Mouse (Mus musculus) kidney, postnatal 0 days (tissue): Measurements from ENCODE around the gene Hist1h2be. TPM values are rescaled to one million over a fixed set of nuclear protein-coding genes. Genes with fewer than 3 reads are reported as not detected.
A peak's percentile ranks its signal among the peaks of the same experiment; 100 is the strongest.
"Not testable (repeated sequence)": the region's sequence is repeated elsewhere in the genome, so short reads cannot be mapped to it uniquely, and the experiment has no call there.

Experiments used
- ATAC-seq: fragments of 200-750 bp; cut with Nextera tagmentation; replicated peaks from 2 replicates; pipeline ENCODE4 v1.8.0; 2017; ENCODE audit warnings: low read depth, moderate number of reproducible peaks, moderate TSS enrichment, moderate library complexity; ENCODE audit not compliant: low FRiP score
- DNase-seq: peaks from one replicate; pipeline ENCODE4 v3.0.0-alpha.2; 2016; ENCODE audit warnings: low spot score
- H3K27ac ChIP-seq: fragments of 300-500 bp; sonication (generic); 2 replicates; pipeline ENCODE4 v1.5.1; 2014; ENCODE audit warnings: mild to moderate bottlenecking
- H3K27me3 ChIP-seq: fragments of 300-500 bp; sonication (generic); 2 replicates; pipeline ENCODE4 v1.6.1; 2014; ENCODE audit warnings: low read length, mixed read lengths; ENCODE audit not compliant: insufficient read depth
- H3K36me3 ChIP-seq: fragments of 300-500 bp; sonication (generic); 2 replicates; pipeline ENCODE4 v1.6.1; 2014; ENCODE audit warnings: low read length, mixed read lengths; ENCODE audit not compliant: insufficient read depth
- H3K4me1 ChIP-seq: fragments of 300-500 bp; sonication (generic); replicated peaks from 2 replicates; pipeline ENCODE4 v1.6.1; 2014; ENCODE audit warnings: antibody characterized with exemption, low read length, mixed read lengths; ENCODE audit not compliant: insufficient read depth
- H3K4me2 ChIP-seq: fragments of 300-500 bp; sonication (generic); 2 replicates; pipeline ENCODE4 v1.6.1; 2014; ENCODE audit warnings: mild to moderate bottlenecking, low read length, moderate library complexity, mixed read lengths
- H3K4me3 ChIP-seq: fragments of 300-500 bp; sonication (generic); replicated peaks from 2 replicates; pipeline ENCODE4 v1.5.1; 2014; ENCODE audit warnings: low read depth, low read length
- H3K9ac ChIP-seq: fragments of 300-500 bp; sonication (generic); 2 replicates; pipeline ENCODE4 v1.6.1; 2014; ENCODE audit warnings: low read depth, low read length
- H3K9me3 ChIP-seq: fragments of 300-500 bp; sonication (generic); replicated peaks from 2 replicates; pipeline ENCODE4 v1.6.1; 2016; ENCODE audit warnings: low read length, inconsistent platforms, mixed read lengths
- CTCF ChIP-seq: IDR thresholded peaks from 2 replicates; pipeline ENCODE4 v1.5.1; 2016; ENCODE audit warnings: antibody characterized with exemption, low read depth, mild to moderate bottlenecking, moderate library complexity
- WGBS: fragments of 180-500 bp; shearing (Covaris S2); extraction: QIAGEN DNeasy Blood & Tissue Kit; methylation state at CpG from one replicate; pipeline ENCODE4 v1.1.7; 2014; 5-methylcytosine and 5-hydroxymethylcytosine counted together
- polyA plus RNA-seq: library from polyadenylated mRNA; unstranded; fragments of >200 nt; fragmentation: Nextera tagmentation; extraction: Ambion mirVana; gene quantifications from 2 replicates; pipeline ENCODE4 v1.2.1, GENCODE M21; 2015

The Hist1h2be gene
- polyA plus RNA-seq, 1 experiment from 2014 or later = 0.83 TPM

DNA sequence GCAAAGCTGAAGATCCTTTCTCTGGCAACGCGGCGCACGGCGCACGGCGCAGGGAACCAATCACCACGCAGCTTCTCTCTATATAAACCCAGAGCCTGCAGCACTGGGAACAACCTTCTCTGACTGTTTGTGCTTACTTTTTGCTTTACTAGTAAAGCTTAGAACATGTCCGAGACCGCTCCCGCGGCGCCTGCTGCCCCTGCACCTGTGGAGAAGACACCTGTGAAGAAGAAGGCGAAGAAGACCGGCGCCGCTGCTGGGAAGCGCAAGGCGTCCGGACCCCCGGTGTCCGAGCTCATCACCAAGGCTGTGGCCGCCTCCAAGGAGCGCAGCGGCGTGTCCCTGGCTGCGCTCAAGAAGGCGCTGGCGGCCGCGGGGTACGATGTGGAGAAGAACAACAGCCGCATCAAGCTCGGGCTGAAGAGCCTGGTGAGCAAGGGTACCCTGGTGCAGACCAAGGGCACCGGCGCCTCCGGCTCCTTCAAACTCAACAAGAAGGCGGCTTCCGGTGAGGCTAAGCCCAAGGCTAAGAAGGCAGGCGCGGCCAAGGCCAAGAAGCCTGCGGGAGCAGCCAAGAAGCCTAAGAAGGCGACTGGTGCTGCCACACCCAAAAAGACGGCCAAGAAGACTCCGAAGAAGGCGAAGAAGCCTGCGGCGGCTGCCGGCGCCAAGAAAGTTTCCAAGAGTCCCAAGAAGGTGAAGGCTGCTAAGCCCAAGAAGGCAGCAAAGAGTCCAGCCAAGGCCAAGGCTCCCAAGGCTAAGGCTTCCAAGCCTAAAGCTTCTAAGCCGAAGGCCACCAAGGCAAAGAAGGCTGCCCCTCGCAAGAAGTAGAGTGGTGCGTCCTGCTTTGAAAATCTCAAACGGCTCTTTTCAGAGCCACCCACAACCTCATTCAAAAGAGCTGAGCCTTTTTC is 65.7 kb downstream of the Hist1h2be start:
- Histone ChIP-seq H3K27ac (peak overlapping the region; percentile 98), H3K27me3 (no peaks in the 10 kb centered on the region), H3K4me3 (peak overlapping the region; percentile 44), H3K4me2 (peak overlapping the region; percentile 95), H3K9ac (peak overlapping the region; percentile 88), H3K4me1 (no peaks in the 10 kb centered on the region), H3K36me3 (no peaks in the 10 kb centered on the region), H3K9me3 (no peaks in the 10 kb centered on the region)
- under 1% methylated on average over 54 of the region's 54 CpGs for WGBS
- peak; percentile 86 for ATAC-seq
- no peak for TF ChIP-seq CTCF
- DNase-seq = peak; percentile 94

DNA sequence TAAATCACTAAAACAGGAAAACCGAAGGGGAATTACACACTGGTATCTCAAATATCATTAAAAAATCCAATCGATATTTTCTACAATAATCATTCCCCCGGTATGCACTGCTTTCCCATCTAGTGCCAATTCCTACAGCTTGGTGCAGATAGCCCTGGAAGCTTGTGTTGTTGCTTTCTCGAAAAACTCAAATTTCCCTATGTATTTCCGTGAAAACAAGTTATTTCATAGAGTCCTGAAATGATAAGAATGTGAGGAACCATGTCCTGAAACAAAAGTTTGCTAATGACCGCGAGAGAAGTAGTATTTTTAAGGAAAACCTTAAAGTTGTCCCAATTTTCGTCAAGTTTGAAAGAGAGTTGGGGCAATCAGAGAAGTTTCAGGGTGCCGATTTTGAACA is 66.5 kb downstream of the Hist1h2be start:
- no peaks in the 10 kb centered on the region for H3K27me3 ChIP-seq
- no peaks in the 10 kb centered on the region for H3K4me1 ChIP-seq
- TF ChIP-seq CTCF = no peak
- H3K27ac ChIP-seq = peak overlapping the region; percentile 98
- WGBS = 19% methylated on average over 9 of the region's 9 CpGs
- peak overlapping the region; percentile 44 for H3K4me3 ChIP-seq
- H3K4me2 ChIP-seq = peak overlapping the region; percentile 95
- peak overlapping the region; percentile 88 for H3K9ac ChIP-seq
- no peak for DNase-seq
- no peaks in the 10 kb centered on the region for H3K9me3 ChIP-seq
- ATAC-seq = no peak
- no peaks in the 10 kb centered on the region for H3K36me3 ChIP-seq

DNA sequence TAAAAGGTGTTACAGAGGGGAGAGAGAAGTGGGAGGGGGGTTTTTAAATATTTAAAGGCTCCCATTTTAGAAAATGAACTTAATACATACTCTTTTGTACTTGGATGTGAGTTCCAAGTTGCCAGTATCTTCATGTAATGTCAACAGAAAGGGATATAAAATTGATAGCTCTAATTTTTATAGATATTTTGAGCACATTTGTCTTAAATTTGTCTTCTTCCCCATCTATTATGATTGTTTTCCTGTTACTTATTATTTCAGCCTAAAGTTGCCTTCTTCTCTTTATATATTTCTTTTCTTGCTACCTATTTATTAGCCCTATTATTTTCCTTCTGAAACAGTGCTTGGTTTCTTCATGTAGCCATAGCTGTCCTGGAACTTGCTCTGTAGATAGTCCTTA is 68.0 kb downstream of the Hist1h2be start, which contains the start of gene Hist1h1d:
Gene Hist1h1d (plus strand): TSS at position 301 of the 400 bp plus-strand sequence.
- H3K4me3 ChIP-seq = no peak within 1 kb of the TSS
- H3K27ac ChIP-seq = peak within 1 kb of the TSS; percentile 98
- ATAC-seq (no peak), DNase-seq (no peak)
- H3K4me2 ChIP-seq = peak within 1 kb of the TSS; percentile 62; the same call in 1 of the 2 replicates
- no peaks in the 10 kb centered on the region for H3K9me3 ChIP-seq
- H3K9ac ChIP-seq = peak within 1 kb of the TSS; percentile 58; the same call in 1 of the 2 replicates
- no peaks in the 10 kb centered on the region for H3K36me3 ChIP-seq
- no peaks in the 10 kb centered on the region for H3K4me1 ChIP-seq
- TF ChIP-seq CTCF = no peak
- no peaks in the 10 kb centered on the region for H3K27me3 ChIP-seq

DNA sequence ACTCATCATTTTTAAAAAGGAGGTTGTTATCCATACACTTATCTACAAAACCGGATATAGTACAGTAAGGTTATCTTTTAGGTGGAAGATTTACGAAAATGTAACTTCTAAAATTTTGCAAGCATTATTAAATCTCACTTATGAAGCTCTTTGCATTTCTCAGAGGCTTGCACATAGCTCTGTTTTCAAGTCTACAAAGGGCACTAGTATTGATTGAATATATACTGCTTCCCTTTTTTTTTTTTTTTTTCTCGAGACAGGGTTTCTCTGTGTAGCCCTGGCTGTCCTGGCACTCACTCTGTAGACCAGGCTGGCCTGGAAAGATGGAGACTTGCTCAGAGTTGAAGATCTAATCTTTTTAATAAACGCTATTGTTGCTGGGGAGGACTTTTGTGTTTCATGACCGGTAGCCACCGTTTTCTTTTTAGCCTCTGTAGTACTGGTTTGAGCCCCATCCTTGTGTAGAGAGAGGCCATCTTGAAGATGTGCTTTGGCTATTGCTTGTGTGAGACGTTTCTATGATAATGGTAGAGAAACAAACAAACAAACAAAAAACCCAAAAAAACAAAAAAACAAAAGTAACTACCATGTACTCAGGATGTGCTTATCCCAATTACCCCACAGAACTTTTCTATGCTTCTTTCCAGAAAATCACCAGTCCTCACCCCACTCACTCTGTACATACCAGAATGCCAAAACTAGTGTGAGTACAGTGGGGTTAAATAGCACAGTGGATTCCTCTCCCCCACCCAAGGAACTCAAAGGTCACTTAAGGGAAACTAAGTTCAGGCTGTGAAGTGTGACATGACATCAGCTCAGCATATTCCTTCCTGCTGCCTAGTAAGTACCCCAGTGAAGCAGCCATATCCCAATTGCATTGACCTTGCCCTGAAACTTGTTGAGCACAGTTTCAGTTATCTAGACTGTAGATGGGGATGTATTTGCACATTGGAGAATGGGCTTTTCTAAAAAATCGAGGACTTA is 68.7 kb downstream of the Hist1h2be start:
- 47% methylated on average over 8 of the region's 8 CpGs for WGBS
- ATAC-seq = no peak
- Histone ChIP-seq H3K4me3 (peak overlapping the region; percentile 38; the same call in 1 of the 2 replicates), H3K9me3 (no peaks in the 10 kb centered on the region), H3K27ac (peak overlapping the region; percentile 90), H3K9ac (peak overlapping the region; percentile 58; the same call in 1 of the 2 replicates), H3K4me1 (no peaks in the 10 kb centered on the region), H3K4me2 (peak overlapping the region; percentile 62), H3K36me3 (no peaks in the 10 kb centered on the region), H3K27me3 (no peaks in the 10 kb centered on the region)
- DNase-seq = no peak
- TF ChIP-seq CTCF = no peak

DNA sequence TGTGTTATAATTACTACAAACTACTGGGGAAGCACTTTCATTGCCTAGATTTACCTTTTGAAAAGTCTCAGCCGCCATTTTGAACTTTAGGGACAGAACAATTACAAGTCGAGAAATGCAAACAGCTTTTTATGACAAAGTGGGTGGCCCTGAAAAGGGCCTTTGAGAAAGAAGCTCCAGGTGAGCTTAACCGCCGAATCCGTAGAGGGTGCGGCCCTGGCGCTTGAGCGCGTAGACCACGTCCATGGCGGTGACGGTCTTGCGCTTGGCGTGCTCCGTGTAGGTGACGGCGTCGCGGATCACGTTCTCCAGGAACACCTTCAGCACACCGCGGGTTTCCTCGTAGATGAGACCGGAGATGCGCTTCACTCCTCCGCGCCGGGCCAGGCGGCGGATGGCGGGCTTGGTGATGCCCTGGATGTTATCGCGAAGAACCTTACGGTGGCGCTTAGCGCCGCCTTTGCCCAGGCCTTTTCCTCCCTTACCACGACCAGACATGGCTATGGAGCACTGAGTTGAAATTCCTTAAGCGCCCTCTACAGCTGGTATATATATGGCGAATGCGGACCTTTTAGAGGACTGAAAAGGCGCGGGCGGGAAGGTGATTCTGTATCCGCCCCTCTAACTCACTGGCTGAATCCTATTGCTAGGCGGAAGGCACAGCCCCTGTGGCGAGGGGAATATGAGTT is 69.6 kb downstream of the Hist1h2be start, which contains the start of gene Hist1h4f:
Gene Hist1h4f (minus strand): TSS at position 503 of the 689 bp plus-strand sequence.
- Histone ChIP-seq H3K9ac (peak within 1 kb of the TSS; percentile 58), H3K27ac (peak within 1 kb of the TSS; percentile 90), H3K4me2 (peak within 1 kb of the TSS; percentile 62), H3K4me3 (peak within 1 kb of the TSS; percentile 38)
- not testable (repeated sequence) for H3K4me1 ChIP-seq, H3K27me3 ChIP-seq, H3K36me3 ChIP-seq, H3K9me3 ChIP-seq
- under 1% methylated on average over 47 of the region's 47 CpGs for WGBS
- DNase-seq (peak; percentile 99), ATAC-seq (peak; percentile 78)
- peak; percentile 62 for TF ChIP-seq CTCF
